Mouse (Mus musculus): ENCODE measurements around the gene Ttc39d. TPM values are rescaled to one million over a fixed set of nuclear protein-coding genes. Genes with fewer than 3 reads are reported as not detected.
A peak's percentile ranks its signal among the peaks of the same experiment; 100 is the strongest.

The Ttc39d gene
- polyA plus RNA-seq, 1 experiment from 2014 or later = not detected

- peak overlapping the region; percentile 10; the same call in 1 of the 2 replicates for H3K4me2 ChIP-seq
- no peak overlapping the region for H3K27ac ChIP-seq (ENCODE audit: low read depth, low read length)
- peaks cover 12% of the 10 kb centered on the region for H3K4me1 ChIP-seq (ENCODE audit: control insufficient read depth, insufficient read depth, low read length)
- H3K9ac ChIP-seq (ENCODE audit: low read length) = no peak overlapping the region
- no peaks in the 10 kb centered on the region for H3K9me3 ChIP-seq (ENCODE audit: control insufficient read depth, low read length)
- ATAC-seq (ENCODE audit: low FRiP score) = peak; percentile 65
- 29% methylated on average over 16 of the region's 16 CpGs for WGBS
- H3K36me3 ChIP-seq (ENCODE audit: control insufficient read depth, insufficient read depth, low read length) = no peaks in the 10 kb centered on the region
- DNase-seq (ENCODE audit: low spot score, missing footprints) = peak; percentile 92
- no peaks in the 10 kb centered on the region for H3K27me3 ChIP-seq (ENCODE audit: control insufficient read depth, insufficient read depth, low read length)
- H3K4me3 ChIP-seq (ENCODE audit: low read depth, low read length) = no peak overlapping the region
Measured at GRCm38 (mm10) chr17:80168425-80169182, 38.7 kb upstream of the Ttc39d start.

- no peak overlapping the region for H3K9ac ChIP-seq (ENCODE audit: low read length)
- H3K36me3 ChIP-seq (ENCODE audit: control insufficient read depth, insufficient read depth, low read length) = no peaks in the 10 kb centered on the region
- H3K4me1 ChIP-seq (ENCODE audit: control insufficient read depth, insufficient read depth, low read length) = peaks cover 12% of the 10 kb centered on the region
- ATAC-seq (ENCODE audit: low FRiP score) = no peak
- DNase-seq (ENCODE audit: low spot score, missing footprints) = no peak
- no peak overlapping the region for H3K4me3 ChIP-seq (ENCODE audit: low read depth, low read length)
- WGBS = 97% methylated on average over 6 of the region's 6 CpGs
- no peaks in the 10 kb centered on the region for H3K27me3 ChIP-seq (ENCODE audit: control insufficient read depth, insufficient read depth, low read length)
- no peaks in the 10 kb centered on the region for H3K9me3 ChIP-seq (ENCODE audit: control insufficient read depth, low read length)
- H3K4me2 ChIP-seq = no peak overlapping the region
- H3K27ac ChIP-seq (ENCODE audit: low read depth, low read length) = no peak overlapping the region
Measured at GRCm38 (mm10) chr17:80169792-80170191, 37.5 kb upstream of the Ttc39d start.

- ATAC-seq (ENCODE audit: low FRiP score) (no peak), DNase-seq (ENCODE audit: low spot score, missing footprints) (peak; percentile 71)
- Histone ChIP-seq H3K36me3 (ENCODE audit: control insufficient read depth, insufficient read depth, low read length) (no peaks in the 10 kb centered on the region), H3K4me1 (ENCODE audit: control insufficient read depth, insufficient read depth, low read length) (peaks cover 16% of the 10 kb centered on the region), H3K9ac (ENCODE audit: low read length) (no peak overlapping the region), H3K27me3 (ENCODE audit: control insufficient read depth, insufficient read depth, low read length) (no peaks in the 10 kb centered on the region), H3K27ac (ENCODE audit: low read depth, low read length) (no peak overlapping the region), H3K9me3 (ENCODE audit: control insufficient read depth, low read length) (no peaks in the 10 kb centered on the region), H3K4me3 (ENCODE audit: low read depth, low read length) (no peak overlapping the region), H3K4me2 (no peak overlapping the region)
- WGBS = 93% methylated on average over 7 of the region's 7 CpGs
Measured at GRCm38 (mm10) chr17:80170951-80171350, 36.3 kb upstream of the Ttc39d start.

GRCm38 (mm10) chr17:80171948-80172347, 35.3 kb upstream of the Ttc39d start:
- Histone ChIP-seq H3K4me2 (no peak overlapping the region), H3K27ac (ENCODE audit: low read depth, low read length) (no peak overlapping the region), H3K4me3 (ENCODE audit: low read depth, low read length) (no peak overlapping the region), H3K9ac (ENCODE audit: low read length) (no peak overlapping the region), H3K36me3 (ENCODE audit: control insufficient read depth, insufficient read depth, low read length) (no peaks in the 10 kb centered on the region), H3K27me3 (ENCODE audit: control insufficient read depth, insufficient read depth, low read length) (no peaks in the 10 kb centered on the region), H3K9me3 (ENCODE audit: control insufficient read depth, low read length) (no peaks in the 10 kb centered on the region), H3K4me1 (ENCODE audit: control insufficient read depth, insufficient read depth, low read length) (peaks cover 16% of the 10 kb centered on the region)
- WGBS = 87% methylated on average over 4 of the region's 4 CpGs
- DNase-seq (ENCODE audit: low spot score, missing footprints) (no peak), ATAC-seq (ENCODE audit: low FRiP score) (no peak)

GRCm38 (mm10) chr17:80172761-80173160, 34.5 kb upstream of the Ttc39d start:
- H3K36me3 ChIP-seq (ENCODE audit: control insufficient read depth, insufficient read depth, low read length) = no peaks in the 10 kb centered on the region
- H3K9me3 ChIP-seq (ENCODE audit: control insufficient read depth, low read length) = no peaks in the 10 kb centered on the region
- peaks cover 16% of the 10 kb centered on the region for H3K4me1 ChIP-seq (ENCODE audit: control insufficient read depth, insufficient read depth, low read length)
- DNase-seq (ENCODE audit: low spot score, missing footprints) (no peak), ATAC-seq (ENCODE audit: low FRiP score) (no peak)
- WGBS = 94% methylated on average over 5 of the region's 5 CpGs
- no peak overlapping the region for H3K4me2 ChIP-seq
- no peak overlapping the region for H3K9ac ChIP-seq (ENCODE audit: low read length)
- H3K4me3 ChIP-seq (ENCODE audit: low read depth, low read length) = no peak overlapping the region
- H3K27ac ChIP-seq (ENCODE audit: low read depth, low read length) = no peak overlapping the region
- no peaks in the 10 kb centered on the region for H3K27me3 ChIP-seq (ENCODE audit: control insufficient read depth, insufficient read depth, low read length)

- ATAC-seq (ENCODE audit: low FRiP score) (no peak), DNase-seq (ENCODE audit: low spot score, missing footprints) (peak; percentile 66)
- Histone ChIP-seq H3K9ac (ENCODE audit: low read length) (no peak overlapping the region), H3K36me3 (ENCODE audit: control insufficient read depth, insufficient read depth, low read length) (no peaks in the 10 kb centered on the region), H3K9me3 (ENCODE audit: control insufficient read depth, low read length) (no peaks in the 10 kb centered on the region), H3K4me2 (no peak overlapping the region), H3K4me1 (ENCODE audit: control insufficient read depth, insufficient read depth, low read length) (peaks cover 7% of the 10 kb centered on the region), H3K4me3 (ENCODE audit: low read depth, low read length) (no peak overlapping the region), H3K27ac (ENCODE audit: low read depth, low read length) (no peak overlapping the region), H3K27me3 (ENCODE audit: control insufficient read depth, insufficient read depth, low read length) (no peaks in the 10 kb centered on the region)
- WGBS = 100% methylated on average over 2 of the region's 2 CpGs
Measured at GRCm38 (mm10) chr17:80173708-80174107, 33.6 kb upstream of the Ttc39d start.

- Histone ChIP-seq H3K4me1 (ENCODE audit: control insufficient read depth, insufficient read depth, low read length) (peaks cover 4% of the 10 kb centered on the region), H3K27ac (ENCODE audit: low read depth, low read length) (no peak overlapping the region), H3K4me2 (no peak overlapping the region), H3K9me3 (ENCODE audit: control insufficient read depth, low read length) (no peaks in the 10 kb centered on the region), H3K36me3 (ENCODE audit: control insufficient read depth, insufficient read depth, low read length) (no peaks in the 10 kb centered on the region), H3K4me3 (ENCODE audit: low read depth, low read length) (no peak overlapping the region), H3K27me3 (ENCODE audit: control insufficient read depth, insufficient read depth, low read length) (no peaks in the 10 kb centered on the region), H3K9ac (ENCODE audit: low read length) (no peak overlapping the region)
- ATAC-seq (ENCODE audit: low FRiP score) = no peak
- WGBS = 81% methylated on average over 3 of the region's 3 CpGs
- no peak for DNase-seq (ENCODE audit: low spot score, missing footprints)
Measured at GRCm38 (mm10) chr17:80174146-80174545, 33.1 kb upstream of the Ttc39d start.

GRCm38 (mm10) chr17:80174699-80175385, 32.4 kb upstream of the Ttc39d start:
- Histone ChIP-seq H3K4me2 (no peak overlapping the region), H3K4me1 (ENCODE audit: control insufficient read depth, insufficient read depth, low read length) (peaks cover 4% of the 10 kb centered on the region), H3K27ac (ENCODE audit: low read depth, low read length) (no peak overlapping the region), H3K4me3 (ENCODE audit: low read depth, low read length) (no peak overlapping the region), H3K36me3 (ENCODE audit: control insufficient read depth, insufficient read depth, low read length) (no peaks in the 10 kb centered on the region), H3K27me3 (ENCODE audit: control insufficient read depth, insufficient read depth, low read length) (no peaks in the 10 kb centered on the region), H3K9me3 (ENCODE audit: control insufficient read depth, low read length) (no peaks in the 10 kb centered on the region), H3K9ac (ENCODE audit: low read length) (no peak overlapping the region)
- DNase-seq (ENCODE audit: low spot score, missing footprints) (peak; percentile 81), ATAC-seq (ENCODE audit: low FRiP score) (peak; percentile 59)
- 78% methylated on average over 19 of the region's 19 CpGs for WGBS

- Histone ChIP-seq H3K4me3 (ENCODE audit: low read depth, low read length) (no peak overlapping the region), H3K9ac (ENCODE audit: low read length) (no peak overlapping the region), H3K27me3 (ENCODE audit: control insufficient read depth, insufficient read depth, low read length) (no peaks in the 10 kb centered on the region), H3K4me1 (ENCODE audit: control insufficient read depth, insufficient read depth, low read length) (peaks cover 4% of the 10 kb centered on the region), H3K36me3 (ENCODE audit: control insufficient read depth, insufficient read depth, low read length) (no peaks in the 10 kb centered on the region), H3K27ac (ENCODE audit: low read depth, low read length) (no peak overlapping the region), H3K9me3 (ENCODE audit: control insufficient read depth, low read length) (no peaks in the 10 kb centered on the region), H3K4me2 (no peak overlapping the region)
- WGBS = 74% methylated on average over 4 of the region's 4 CpGs
- DNase-seq (ENCODE audit: low spot score, missing footprints) (no peak), ATAC-seq (ENCODE audit: low FRiP score) (no peak)
Measured at GRCm38 (mm10) chr17:80175386-80175739, 31.9 kb upstream of the Ttc39d start.

Measured in midbrain, embryonic 11.5 days (tissue).